Mouse (Mus musculus) liver, postnatal 0 days (tissue): ENCODE data around the gene D1Pas1.

ENCODE experiments used
- CTCF ChIP-seq: sonication (generic); IDR thresholded peaks from 2 replicates; pipeline ENCODE4 v1.5.1; 2016; ENCODE audit warnings: antibody characterized with exemption, low read depth
- EP300 ChIP-seq: IDR thresholded peaks from 2 replicates; pipeline ENCODE4 v1.6.1; 2016; ENCODE audit warnings: antibody characterized with exemption, low read depth, mild to moderate bottlenecking

- no peak for TF ChIP-seq CTCF
- TF ChIP-seq EP300, result no peak
Measured at GRCm38 (mm10) chr1:186967926-186968325, 710 bp downstream of the D1Pas1 start.
